Mouse (Mus musculus): ENCODE measurements around the gene Atrx. TPM values are rescaled to one million over a fixed set of nuclear protein-coding genes. Genes with fewer than 3 reads are reported as not detected.

Atrx gene
- 126 and 167 TPM in 2 replicates for total RNA-seq (2023)

GRCm38 (mm10) chrX:105928861-105929477, at the start of gene Atrx:
Gene Atrx, minus strand, starts transcription at chrX:105929403.

DNA sequence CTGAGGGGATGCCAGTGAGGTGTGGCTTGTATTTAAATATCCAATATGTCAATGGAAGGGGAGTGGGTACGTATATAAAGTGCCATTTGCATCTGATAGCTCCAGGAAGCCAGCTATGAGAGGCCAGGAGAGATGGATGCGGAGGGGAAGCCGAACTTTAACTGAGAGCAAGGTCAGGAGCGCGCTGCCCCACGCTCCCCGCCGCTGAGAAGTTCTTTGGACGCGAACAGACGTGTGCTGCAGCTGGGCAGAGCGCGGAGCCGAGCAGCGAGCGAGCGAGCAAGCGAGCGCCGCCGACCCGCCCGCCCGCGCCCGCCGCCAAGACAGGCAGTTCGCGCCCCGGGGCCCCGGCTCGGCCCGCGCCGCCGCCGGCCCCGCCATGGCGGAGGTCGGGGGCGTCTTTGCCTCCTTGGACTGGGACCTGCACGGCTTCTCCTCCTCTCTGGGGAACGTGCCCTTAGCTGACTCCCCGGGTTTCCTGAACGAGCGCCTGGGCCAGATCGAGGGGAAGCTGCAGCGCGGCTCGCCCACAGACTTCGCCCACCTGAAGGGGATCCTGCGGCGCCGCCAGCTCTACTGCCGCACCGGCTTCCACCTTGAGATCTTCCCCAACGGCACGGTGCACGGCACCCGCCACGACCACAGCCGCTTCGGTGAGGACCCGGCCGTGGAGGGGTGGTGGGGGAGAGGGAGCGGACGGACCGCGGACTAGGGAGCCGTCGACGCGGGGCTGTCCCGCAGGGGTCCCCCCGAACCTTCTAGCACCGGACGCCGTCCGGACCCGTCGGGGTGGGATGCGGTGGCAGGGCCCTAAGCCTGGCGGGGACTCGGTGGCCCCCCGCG, 164.8 kb downstream of the Atrx start, which contains the start of gene Fgf16:
Fgf16 (plus strand) TSS at position 118 of the 843 bp plus-strand sequence.

Other genes starting within 250 kb of the Atrx start
- gene Fgf16, start 165.1 kb downstream of the Atrx start, total RNA-seq (2023): not detected in 2 replicates
- 30.3 and 34.4 TPM in 2 replicates for gene Magt1, start 82.5 kb upstream of the Atrx start, total RNA-seq (2023)
- gene Cox7b, start 86.3 kb upstream of the Atrx start, total RNA-seq (2023): 46.2 and 61.7 TPM in 2 replicates
- 29.2 and 41.7 TPM in 2 replicates for gene Atp7a, start 97.9 kb upstream of the Atrx start, total RNA-seq (2023)
- 178 and 182 TPM in 2 replicates for gene Tlr13, start 213.8 kb upstream of the Atrx start, total RNA-seq (2023)

Data from neutrophil, adult 65 days (primary cell).